Mouse (Mus musculus): ENCODE results near the gene Fsd1l.

Fsd1l gene

GRCm38 (mm10) chr4:53750391-53751120 is 119.3 kb downstream of the Fsd1l start:
- DNase-seq, result no peak

All from cerebellum, postnatal 36 days (tissue).